Mouse (Mus musculus): ENCODE measurements around the gene Camsap3.

DNA sequence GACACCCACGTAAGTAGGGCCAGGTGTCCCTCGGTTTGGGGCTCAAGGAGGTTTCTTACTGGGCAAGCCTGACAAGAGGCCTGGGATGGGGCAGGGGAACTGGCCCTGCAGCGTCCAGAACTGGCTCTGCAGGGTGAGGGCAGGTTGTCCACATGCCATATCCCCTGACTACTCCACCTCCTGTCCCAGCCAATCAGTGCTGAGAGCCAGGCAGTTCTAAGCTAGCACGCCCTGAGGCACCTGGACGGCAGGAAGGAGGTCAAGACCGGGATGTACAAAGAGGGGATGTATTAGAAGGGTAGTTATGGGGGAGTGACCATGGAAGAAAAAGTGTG lies 22.7 kb downstream of the Camsap3 start:
- TF ChIP-seq CHD2 (IDR thresholded peaks at IDR 0.05; ENCODE audit: low read length) (no peak), KAT2A (conservative IDR thresholded peaks at IDR 0.05; ENCODE audit: low read depth, low read length) (no peak)
